Mouse (Mus musculus) B cell, adult 2 months (primary cell): Measurements from ENCODE around the gene Clasp2.
"Not testable (repeated sequence)": the region's sequence is repeated elsewhere in the genome, so short reads cannot be mapped to it uniquely, and the experiment has no call there.

Experiments used
- DNase-seq, 2 experiments: peaks; one replicate each; pipeline ENCODE4 v3.0.0; 2022

Gene Clasp2

GRCm38 (mm10) chr9:113758472-113758871, 17.2 kb downstream of the Clasp2 start:
- DNase-seq = no peak

GRCm38 (mm10) chr9:113759684-113760083, 18.4 kb downstream of the Clasp2 start:
- DNase-seq = peak; percentile 26 to 28

- no peak for DNase-seq
These were observed 21.1 kb downstream of the Clasp2 start for GRCm38 (mm10) chr9:113762389-113762788.

DNA sequence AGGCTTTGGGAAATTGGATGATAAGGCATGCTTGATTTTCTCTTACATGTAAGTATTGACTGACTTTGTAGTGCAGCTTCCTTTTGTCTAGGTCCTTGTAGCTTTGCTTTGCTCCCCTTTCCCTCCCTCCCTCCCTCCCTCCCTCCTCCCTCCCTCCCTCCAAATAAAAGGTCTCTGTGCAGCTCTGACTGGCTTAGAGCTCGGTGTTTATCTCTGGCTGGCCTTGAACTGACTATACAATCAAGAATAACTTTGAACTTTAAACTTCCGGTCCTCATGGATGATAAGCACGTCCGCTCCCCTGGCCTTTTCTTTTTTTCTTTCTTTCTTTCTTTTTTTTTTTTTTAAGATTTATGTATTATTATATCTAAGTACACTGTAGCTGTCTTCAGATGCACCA, 21.9 kb downstream of the Clasp2 start:
- no peak for DNase-seq

- DNase-seq = no peak
These were observed 29.4 kb downstream of the Clasp2 start for GRCm38 (mm10) chr9:113770640-113771039.

DNA sequence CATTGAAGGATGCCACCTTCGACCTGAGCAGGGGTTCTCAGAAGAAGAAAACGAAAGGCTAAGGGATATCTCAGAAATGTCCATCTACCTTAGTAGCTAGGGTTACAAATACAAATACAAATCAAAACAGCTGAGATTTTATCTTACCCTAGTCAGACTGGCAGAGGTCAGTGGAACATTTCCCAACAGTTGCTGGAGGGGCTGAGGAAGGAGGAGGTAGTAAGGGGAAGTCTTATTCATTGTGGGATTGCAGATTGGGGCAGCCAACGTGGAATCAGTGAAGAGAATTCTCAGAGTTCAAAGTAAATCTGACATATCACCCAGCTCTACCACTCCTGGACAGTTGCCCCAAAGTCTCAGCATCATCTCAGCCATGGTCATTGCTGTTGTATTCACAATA, 39.6 kb downstream of the Clasp2 start:
- no peak for DNase-seq

- DNase-seq = no peak
These were observed 41.2 kb downstream of the Clasp2 start for GRCm38 (mm10) chr9:113782362-113783005.

DNA sequence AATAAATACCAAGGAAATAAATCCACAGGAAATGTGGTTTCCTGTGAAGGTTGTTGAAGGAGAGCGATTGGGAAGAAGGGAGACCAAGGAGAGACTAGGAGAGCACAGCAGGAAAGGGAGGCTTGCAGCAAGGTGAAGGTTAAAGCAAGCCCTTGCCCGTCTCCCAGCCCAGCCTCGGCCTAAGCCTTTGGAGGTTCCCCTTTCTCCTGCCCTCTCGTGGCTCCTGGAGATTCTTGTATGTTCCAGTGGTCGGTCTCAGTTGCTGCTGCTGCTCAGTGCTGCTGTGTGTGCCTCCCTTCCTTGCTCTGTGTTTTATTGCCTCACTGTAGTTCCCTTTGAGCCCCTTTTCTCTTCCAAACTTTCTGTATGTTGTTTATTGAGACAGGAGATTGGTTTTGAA, 42.4 kb downstream of the Clasp2 start:
- no peak for DNase-seq

- DNase-seq = not testable (repeated sequence)
These were observed 48.0 kb downstream of the Clasp2 start for GRCm38 (mm10) chr9:113789283-113789682.

DNA sequence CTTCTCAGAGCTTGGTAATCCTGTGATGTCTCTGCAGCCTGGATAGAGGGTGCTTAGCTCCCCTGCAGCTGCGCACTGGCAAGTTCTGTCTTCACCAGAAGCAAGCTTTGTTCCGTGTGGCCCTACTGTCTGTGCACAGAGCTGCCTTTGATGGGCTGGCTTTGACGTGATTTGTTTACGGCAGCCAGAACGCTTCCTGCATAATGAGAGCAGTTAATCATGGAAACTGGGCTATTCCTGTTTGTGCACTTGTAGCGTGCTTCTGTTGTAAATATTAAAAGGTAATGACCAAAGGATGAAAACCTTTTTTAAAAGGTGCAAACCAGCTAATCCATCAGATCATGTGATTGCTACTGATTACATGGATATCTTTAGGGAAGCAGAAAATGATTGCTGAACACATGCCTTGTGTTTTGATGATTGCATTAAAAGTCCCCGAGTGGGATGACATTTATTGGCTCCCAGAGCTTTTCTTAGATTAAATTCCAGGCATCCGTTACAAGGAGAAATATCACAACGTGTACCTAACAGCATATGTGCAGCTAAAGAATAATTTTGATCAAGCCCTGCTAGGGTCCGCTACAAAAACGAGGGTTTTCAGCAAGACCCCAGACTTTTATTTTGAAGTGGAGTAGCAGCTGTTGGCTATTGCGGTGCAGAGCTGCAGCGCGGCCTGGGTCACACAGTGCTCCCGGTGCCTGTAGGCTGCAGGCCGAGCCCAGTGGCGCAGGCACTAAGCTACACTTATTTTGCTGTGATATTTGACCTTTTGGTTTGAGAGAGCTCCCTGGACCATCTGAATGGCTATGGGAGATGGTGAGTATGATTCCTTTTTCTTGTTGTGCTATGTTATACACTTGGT, 51.6 kb downstream of the Clasp2 start:
- DNase-seq = peak; percentile 49 to 50

GRCm38 (mm10) chr9:113793513-113793905, 52.2 kb downstream of the Clasp2 start:
- DNase-seq = no peak

DNA sequence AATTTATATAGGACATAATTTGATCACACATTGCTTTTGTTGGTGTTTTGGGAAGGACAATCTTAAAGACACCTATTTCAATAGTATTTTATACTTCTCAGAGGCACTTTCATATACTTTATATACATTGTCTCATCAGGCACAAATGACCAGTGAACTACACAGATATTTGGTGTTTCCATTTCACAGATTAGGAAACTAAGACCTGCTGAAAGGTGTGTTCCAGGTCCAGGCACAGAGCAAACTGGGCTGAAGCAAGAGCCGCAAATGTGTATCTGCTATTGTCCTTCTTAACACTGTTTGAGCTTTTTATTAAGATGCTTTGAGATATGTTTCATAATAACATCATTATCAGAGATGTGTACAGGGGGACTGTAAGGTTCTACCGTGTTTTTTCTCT, 52.7 kb downstream of the Clasp2 start:
- DNase-seq = no peak

DNA sequence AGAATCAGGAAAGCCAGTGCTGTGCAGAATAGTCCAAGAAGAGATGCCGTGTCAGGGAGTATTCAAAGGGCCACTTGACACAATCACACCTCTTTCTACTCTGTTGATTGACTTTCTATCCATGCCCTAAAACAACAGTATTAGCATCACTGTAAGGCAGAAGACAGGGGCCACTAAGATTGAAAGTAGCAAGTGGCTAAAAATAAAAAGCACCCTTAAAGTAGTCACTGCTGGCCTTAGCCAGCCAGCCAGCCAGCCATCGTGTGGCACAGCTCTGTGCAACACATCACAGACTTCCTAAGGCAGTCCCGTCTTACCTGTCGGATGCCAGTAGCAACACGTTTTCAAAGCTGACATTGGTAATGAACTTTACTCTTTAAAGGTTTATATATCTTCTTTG, 55.9 kb downstream of the Clasp2 start:
- no peak for DNase-seq

- DNase-seq = no peak
These were observed 59.4 kb downstream of the Clasp2 start for GRCm38 (mm10) chr9:113800671-113801070.

- no peak for DNase-seq
These were observed 61.5 kb downstream of the Clasp2 start for GRCm38 (mm10) chr9:113802734-113803133.

- no peak for DNase-seq
These were observed 62.5 kb downstream of the Clasp2 start for GRCm38 (mm10) chr9:113803751-113804150.

DNA sequence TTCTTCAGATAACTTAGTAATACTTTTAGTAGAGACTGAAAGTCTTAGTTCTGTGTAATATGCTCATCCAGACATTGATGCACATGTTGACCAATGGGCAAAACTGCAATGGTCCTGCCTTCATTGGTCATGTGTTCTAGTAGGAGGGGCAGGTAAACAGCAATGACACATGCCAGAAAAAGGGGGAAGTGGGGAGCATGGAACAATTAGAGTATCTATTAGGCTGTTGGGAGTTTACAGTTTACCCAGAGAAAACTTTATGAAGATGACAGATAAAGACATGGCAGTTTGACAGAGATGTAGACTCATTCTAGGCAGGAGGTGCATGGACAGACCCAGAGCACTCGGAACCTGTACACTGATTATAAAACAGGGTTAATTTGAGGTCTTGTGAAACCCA, 64.1 kb downstream of the Clasp2 start:
- DNase-seq = no peak

DNA sequence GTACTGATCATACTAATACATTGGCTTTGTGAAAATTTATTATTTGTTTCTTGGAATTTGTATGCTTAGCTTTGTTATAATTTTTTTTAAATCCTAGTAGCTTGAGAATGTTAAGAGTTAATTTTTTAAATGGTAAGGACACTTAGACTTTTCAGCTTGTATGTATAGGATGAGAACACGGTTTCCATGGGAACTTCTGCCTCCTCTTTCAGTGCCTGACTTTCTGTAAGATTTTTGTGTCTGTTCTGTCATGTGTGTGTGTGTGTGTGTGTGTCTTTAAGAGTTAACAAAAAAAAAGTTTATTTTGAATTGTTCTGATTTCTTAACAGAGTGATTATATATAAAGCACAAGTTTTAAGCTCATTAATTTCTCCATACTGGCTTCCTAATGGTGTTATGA, 70.1 kb downstream of the Clasp2 start:
- DNase-seq = no peak

DNA sequence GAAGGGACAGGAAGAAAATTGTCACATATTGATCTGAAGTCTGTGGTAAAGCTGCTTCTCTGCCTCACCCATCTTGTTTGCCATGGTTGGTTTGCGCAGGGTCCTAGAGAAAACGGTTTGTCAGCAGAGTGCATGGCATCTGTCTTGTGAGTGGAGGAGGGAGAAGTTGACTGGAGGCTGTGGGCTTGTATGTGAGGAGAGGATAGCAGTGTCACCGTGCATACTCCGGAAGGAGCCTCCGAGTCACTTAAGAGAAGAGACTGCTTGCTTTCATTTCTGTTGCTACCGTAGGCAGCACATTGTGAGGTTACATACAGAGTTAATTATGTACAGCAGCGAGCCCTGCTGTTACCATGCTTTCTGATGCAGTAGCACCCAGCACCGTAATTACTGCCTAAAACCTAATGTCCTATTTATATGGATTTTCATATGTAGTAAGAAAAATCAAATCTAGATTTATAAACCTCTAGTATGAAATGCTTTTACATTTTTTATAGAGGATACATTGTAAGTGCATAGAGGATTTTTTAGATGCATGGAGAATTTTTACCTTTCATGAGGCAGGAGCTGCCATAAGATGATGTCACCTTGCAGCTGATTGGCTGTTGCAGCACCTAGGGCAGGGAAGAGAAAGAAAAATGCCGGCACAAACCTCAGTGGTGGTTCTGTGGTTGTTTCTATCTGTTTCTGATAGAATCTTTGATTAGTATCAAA, 70.8 kb downstream of the Clasp2 start:
- peak; percentile 30 to 33 for DNase-seq

DNA sequence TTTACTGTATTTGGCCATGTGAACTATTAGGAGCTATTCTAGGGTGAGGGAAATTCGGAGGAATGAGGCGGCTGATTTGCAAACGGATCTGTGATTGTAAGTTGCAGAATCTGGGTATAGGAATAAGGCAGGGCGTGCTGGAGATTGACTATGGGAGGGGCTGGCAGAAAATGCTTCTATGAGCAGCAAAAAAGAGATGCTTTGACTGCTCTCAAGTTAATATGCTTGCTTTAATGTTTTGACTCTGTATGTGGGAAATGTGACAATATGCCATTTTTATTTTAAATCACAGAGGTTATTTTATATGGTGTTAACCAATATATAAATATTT, 71.4 kb downstream of the Clasp2 start:
- no peak for DNase-seq

DNA sequence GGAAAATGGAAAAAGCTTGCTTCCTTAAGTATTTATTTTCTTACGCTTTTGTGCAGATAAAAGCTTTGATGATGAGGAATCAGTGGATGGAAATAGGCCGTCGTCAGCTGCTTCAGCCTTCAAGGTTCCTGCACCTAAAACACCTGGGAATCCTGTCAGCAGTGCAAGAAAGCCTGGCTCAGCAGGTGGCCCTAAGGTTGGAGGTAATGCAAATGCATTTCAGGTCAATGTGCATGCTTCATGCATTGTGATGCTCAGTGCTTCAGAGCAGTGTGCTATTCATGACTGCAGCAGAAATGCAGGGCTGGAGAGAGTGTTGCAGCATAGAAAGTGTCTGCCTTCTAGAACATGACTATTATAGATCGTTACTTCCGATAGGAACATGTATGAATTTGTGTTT, 71.8 kb downstream of the Clasp2 start:
- DNase-seq = no peak

GRCm38 (mm10) chr9:113815836-113816235, 74.6 kb downstream of the Clasp2 start:
- DNase-seq = no peak

DNA sequence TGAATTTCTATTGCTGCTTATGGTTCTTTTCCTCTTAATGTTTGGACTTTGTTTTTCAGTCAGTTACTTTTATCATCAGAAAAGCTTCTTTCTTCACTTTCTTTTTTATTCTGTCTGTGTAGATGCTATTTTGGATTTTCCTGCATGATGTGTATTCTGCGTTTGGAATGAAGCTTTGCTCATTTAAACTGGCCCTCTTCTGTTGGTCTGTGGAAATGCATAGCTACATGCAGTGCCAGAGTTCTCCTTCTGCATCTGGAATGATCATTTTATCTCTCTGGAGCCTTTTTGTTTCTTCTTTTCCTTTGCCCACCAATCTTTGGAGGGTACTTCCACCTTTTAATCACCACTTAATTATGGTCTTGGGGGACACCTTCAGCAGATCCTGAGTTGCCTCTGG, 80.9 kb downstream of the Clasp2 start:
- DNase-seq = no peak

GRCm38 (mm10) chr9:113828719-113829118, 87.4 kb downstream of the Clasp2 start:
- no peak for DNase-seq
